Mouse (Mus musculus) stomach, embryonic 15.5 days (tissue): ENCODE results near the gene Mbip. TPM values are rescaled to one million over a fixed set of nuclear protein-coding genes. Genes with fewer than 3 reads are reported as not detected.
A peak's percentile ranks its signal among the peaks of the same experiment; 100 is the strongest.

Source experiments
- ATAC-seq: fragments of 200-750 bp; cut with Nextera tagmentation; 2 replicates; pipeline ENCODE4 v1.8.0; 2017; ENCODE audit warnings: low read depth, moderate number of reproducible peaks, moderate TSS enrichment; ENCODE audit not compliant: insufficient read depth, low FRiP score
- H3K27ac ChIP-seq: fragments of 300-500 bp; sonication (generic); 2 replicates; pipeline ENCODE4 v1.5.1; 2015; ENCODE audit warnings: mild to moderate bottlenecking, inconsistent platforms
- H3K27me3 ChIP-seq: fragments of 300-500 bp; sonication (generic); replicated peaks from 2 replicates; pipeline ENCODE4 v1.6.1; 2015; ENCODE audit warnings: inconsistent platforms
- H3K36me3 ChIP-seq: fragments of 300-500 bp; sonication (generic); 2 replicates; pipeline ENCODE4 v1.6.1; 2015; ENCODE audit warnings: inconsistent platforms
- H3K4me1 ChIP-seq: fragments of 300-500 bp; sonication (generic); 2 replicates; pipeline ENCODE4 v1.6.1; 2015; ENCODE audit warnings: inconsistent platforms
- H3K4me2 ChIP-seq: fragments of 300-500 bp; sonication (generic); 2 replicates; pipeline ENCODE4 v1.6.1; 2015; ENCODE audit warnings: mild to moderate bottlenecking, inconsistent platforms
- H3K4me3 ChIP-seq: fragments of 300-500 bp; sonication (generic); replicated peaks from 2 replicates; pipeline ENCODE4 v1.5.1; 2015; ENCODE audit warnings: inconsistent platforms
- H3K9ac ChIP-seq: fragments of 300-500 bp; sonication (generic); 2 replicates; pipeline ENCODE4 v1.6.1; 2015; ENCODE audit warnings: inconsistent platforms
- H3K9me3 ChIP-seq: fragments of 300-500 bp; sonication (generic); 2 replicates; pipeline ENCODE4 v1.6.1; 2016; ENCODE audit warnings: inconsistent platforms
- WGBS: fragments of 180-500 bp; shearing (Covaris S2); methylation state at CpG from one replicate; pipeline ENCODE4 v1.1.7; 2015; 5-methylcytosine and 5-hydroxymethylcytosine counted together
- polyA plus RNA-seq: library from polyadenylated mRNA; unstranded; fragments of >200 nt; fragmentation: Nextera tagmentation; extraction: Ambion mirVana; gene quantifications from 2 replicates; pipeline ENCODE4 v1.2.1, GENCODE M21; 2015

Mbip gene
- polyA plus RNA-seq, result 30.1 and 36.0 TPM in 2 replicates

DNA sequence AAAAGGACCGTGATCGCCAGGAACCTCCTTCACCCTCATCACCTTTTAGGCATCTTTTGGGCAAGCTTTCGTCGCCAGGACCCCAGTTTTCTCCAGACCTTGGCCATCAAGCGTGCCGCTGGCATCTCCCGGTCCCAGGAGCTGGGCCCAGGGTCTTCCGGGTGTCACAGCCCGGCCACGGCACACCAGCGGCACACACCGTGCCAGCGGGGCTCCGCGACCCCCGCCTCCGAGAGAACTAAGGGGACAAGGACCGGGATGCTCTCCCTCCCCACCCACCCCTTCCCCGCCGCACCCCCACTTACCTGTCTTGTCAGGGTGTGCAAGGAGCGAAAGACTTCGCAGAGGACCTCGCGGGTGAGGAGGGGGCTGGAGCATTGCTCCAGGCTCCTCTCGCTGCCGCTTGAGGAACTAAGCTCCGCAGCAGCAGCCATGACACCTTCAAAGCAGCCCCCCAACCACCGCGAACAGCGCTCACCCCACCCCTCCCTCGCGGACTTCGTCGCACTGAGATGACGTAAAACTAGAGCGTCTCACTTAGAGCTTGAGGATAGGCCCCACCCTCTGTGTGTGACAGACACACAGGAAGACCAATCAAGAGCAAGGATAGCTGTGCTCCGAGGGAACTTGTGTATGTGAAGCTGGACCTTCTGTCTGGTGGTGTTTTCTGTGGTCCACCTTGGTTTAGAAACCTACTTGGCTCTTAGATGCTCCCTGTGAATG is at the start of gene Mbip:
Mbip (minus strand) TSS at position 528 of the 723 bp plus-strand sequence.
- Histone ChIP-seq H3K4me1 (no peaks in the 10 kb centered on the region), H3K27me3 (no peaks in the 10 kb centered on the region), H3K9ac (peak within 1 kb of the TSS; percentile 71), H3K4me3 (peak within 1 kb of the TSS; percentile 86), H3K27ac (peak within 1 kb of the TSS; percentile 16; the same call in 1 of the 2 replicates), H3K36me3 (no peaks in the 10 kb centered on the region), H3K4me2 (peak within 1 kb of the TSS; percentile 52), H3K9me3 (no peaks in the 10 kb centered on the region)
- under 1% methylated on average over 37 of the region's 37 CpGs for WGBS
- peak; percentile 99 for ATAC-seq

DNA sequence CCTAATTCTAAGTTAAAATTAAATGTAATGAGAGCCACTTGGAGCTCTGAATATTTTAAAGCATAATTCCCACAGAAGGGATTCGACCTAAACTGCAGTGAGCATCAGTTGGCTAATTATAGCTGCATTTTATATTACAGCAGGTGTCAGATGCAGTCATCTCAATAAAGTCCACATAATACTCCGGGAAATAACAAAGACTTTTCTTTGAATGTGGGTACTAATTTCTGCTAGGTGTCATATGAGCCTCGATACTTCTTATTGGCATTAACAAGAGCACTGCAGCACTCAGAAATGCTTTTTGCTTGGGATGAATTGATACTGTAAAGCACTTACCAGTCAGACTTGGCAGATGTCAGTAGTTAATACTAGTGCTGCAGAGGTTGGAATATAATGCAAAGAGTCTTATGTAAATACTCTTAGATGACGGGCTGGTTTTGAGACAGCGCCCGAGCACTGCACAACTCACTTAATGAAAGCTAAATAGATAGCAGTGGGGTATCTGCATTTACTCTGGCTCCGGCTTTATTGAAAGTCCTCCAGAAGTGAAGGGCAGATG is 42.0 kb upstream of the Mbip start:
- Histone ChIP-seq H3K36me3 (no peaks in the 10 kb centered on the region), H3K27ac (no peak overlapping the region), H3K9me3 (no peaks in the 10 kb centered on the region), H3K4me1 (no peaks in the 10 kb centered on the region), H3K9ac (no peak overlapping the region), H3K27me3 (no peaks in the 10 kb centered on the region), H3K4me2 (no peak overlapping the region), H3K4me3 (no peak overlapping the region)
- WGBS, result 68% methylated on average over 7 of the region's 7 CpGs
- no peak for ATAC-seq

DNA sequence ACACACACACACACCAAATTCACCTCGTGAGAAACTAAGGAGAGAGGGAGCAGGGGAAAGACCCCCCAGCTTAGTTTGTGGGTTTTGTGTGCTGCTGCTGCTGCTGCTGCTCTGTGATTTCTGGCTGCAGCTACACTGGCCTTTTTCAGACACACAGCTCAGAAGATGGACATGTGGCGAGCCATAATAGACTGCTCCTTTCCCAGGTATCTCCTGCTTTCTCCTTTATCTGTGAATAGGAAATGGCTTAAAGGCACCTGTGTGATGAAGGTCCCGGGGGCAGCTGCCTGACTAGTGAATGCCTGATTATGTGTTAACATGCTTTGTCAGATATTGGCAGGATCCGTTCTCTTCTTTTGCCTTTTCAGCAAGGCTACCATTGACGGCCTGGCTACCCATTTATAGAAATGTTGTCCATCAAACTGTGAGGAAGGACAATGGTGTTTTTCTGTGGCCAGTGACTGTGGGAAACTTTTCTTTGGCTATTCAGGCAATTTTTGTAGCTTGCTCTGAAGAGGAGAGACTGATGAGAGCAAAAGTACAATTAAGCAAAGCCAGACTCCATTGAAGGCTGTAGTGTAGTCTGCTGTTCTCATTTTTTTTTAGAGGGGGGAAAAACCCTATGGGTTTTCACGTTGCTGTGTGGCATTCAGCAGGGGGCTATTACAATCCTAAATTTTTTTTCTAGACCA is 41.4 kb upstream of the Mbip start:
- H3K4me2 ChIP-seq, result no peak overlapping the region
- no peaks in the 10 kb centered on the region for H3K4me1 ChIP-seq
- H3K9me3 ChIP-seq, result no peaks in the 10 kb centered on the region
- WGBS, result 68% methylated on average over 5 of the region's 6 CpGs
- H3K4me3 ChIP-seq, result no peak overlapping the region
- no peak overlapping the region for H3K27ac ChIP-seq
- ATAC-seq, result no peak
- H3K36me3 ChIP-seq, result no peaks in the 10 kb centered on the region
- H3K9ac ChIP-seq, result no peak overlapping the region
- no peaks in the 10 kb centered on the region for H3K27me3 ChIP-seq

DNA sequence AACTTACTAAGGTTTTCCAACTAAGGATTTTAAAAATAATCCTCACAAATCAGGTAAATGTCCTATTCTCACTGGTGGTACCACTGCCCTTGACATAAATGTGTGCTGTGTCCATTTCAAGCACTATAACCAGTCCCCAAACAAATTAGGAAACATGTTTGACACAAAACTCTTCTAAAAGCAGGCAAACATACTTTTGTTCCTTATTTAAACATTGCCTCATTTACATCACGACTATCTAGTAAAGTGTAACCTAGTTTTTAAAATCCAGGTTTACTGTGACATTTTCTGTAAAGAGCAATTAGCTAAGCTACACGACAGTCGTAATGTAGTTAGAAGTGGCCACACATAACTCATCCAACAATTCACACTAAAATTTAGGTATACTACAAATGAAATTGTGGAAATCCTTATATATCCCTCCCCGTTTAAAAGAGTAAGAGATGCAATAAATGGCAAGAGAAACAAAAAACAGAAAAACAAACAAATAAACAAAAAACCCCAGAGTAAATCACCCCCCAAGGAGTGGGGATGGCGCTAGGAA is 851 bp downstream of the Mbip start:
- Histone ChIP-seq H3K9me3 (no peaks in the 10 kb centered on the region), H3K4me3 (peak overlapping the region; percentile 86), H3K36me3 (no peaks in the 10 kb centered on the region), H3K27me3 (no peaks in the 10 kb centered on the region), H3K4me1 (no peaks in the 10 kb centered on the region), H3K4me2 (peak overlapping the region; percentile 52), H3K27ac (no peak overlapping the region), H3K9ac (peak overlapping the region; percentile 71; the same call in 1 of the 2 replicates)
- WGBS, result 4% methylated on average over 5 of the region's 5 CpGs
- ATAC-seq, result no peak

DNA sequence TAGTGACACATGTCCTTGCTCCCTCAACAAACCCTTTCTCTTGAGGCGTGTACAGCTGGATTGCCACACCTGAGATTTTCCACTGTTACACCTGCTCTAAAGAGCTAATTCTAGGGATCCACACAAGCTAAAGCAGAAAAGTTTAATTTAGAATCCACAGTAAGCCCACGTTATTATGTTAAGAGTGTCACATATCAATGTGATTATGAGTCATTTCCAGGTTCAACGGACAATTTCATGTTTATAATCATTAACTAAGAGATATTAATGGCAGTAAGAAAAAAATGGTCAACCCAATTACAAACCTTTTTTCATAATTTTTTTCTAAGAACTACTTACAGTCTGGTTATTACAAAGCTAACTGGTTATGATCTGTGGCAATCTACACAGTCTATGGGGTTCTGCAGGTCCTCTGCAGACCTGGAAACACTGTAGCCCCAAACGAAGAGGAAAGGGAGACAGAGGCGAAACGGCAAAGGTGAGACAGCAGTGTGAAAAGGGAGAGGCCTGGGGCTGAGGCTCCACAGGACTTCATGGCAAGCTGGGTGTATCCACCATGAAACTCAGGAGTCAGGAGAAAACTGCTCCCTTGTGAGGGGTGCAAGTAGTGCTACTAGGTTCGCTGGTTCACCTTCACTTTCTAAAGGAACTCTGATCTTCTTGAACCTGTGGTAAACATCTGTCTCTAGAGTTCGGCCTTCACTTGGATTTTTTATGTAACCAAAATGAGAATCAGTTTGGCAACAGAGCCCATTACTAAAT is 6.2 kb downstream of the Mbip start:
- H3K27ac ChIP-seq, result no peak overlapping the region
- H3K9me3 ChIP-seq, result no peaks in the 10 kb centered on the region
- no peak for ATAC-seq
- H3K27me3 ChIP-seq, result no peaks in the 10 kb centered on the region
- H3K36me3 ChIP-seq, result peaks cover 7% of the 10 kb centered on the region
- H3K9ac ChIP-seq, result no peak overlapping the region
- 82% methylated on average over 8 of the region's 8 CpGs for WGBS
- H3K4me2 ChIP-seq, result no peak overlapping the region
- H3K4me1 ChIP-seq, result no peaks in the 10 kb centered on the region
- no peak overlapping the region for H3K4me3 ChIP-seq

DNA sequence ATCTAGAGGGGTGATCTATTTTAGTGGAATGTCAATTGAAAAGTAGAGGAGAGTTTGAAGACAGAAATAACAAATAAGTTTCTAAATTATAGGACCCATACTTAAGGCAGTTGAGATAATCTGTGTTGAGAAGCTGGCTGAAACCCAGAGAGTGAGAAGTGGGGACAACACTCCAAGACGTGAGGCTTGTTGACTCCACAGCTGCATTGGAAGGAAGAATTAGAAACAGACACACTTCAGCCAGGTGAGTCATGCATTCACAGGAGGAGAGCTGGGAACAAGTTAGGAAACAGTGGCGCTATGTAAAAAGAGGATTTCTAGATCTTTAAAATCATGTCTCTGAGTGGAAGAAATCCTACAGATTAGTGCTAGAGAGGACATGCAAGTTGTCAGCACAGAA is 12.2 kb downstream of the Mbip start:
- Histone ChIP-seq H3K9ac (no peak overlapping the region), H3K9me3 (no peaks in the 10 kb centered on the region), H3K36me3 (peaks cover 21% of the 10 kb centered on the region), H3K4me3 (no peak overlapping the region), H3K4me1 (no peaks in the 10 kb centered on the region), H3K27ac (no peak overlapping the region), H3K27me3 (no peaks in the 10 kb centered on the region), H3K4me2 (no peak overlapping the region)
- 86% methylated on average over 2 of the region's 2 CpGs for WGBS
- ATAC-seq, result no peak

DNA sequence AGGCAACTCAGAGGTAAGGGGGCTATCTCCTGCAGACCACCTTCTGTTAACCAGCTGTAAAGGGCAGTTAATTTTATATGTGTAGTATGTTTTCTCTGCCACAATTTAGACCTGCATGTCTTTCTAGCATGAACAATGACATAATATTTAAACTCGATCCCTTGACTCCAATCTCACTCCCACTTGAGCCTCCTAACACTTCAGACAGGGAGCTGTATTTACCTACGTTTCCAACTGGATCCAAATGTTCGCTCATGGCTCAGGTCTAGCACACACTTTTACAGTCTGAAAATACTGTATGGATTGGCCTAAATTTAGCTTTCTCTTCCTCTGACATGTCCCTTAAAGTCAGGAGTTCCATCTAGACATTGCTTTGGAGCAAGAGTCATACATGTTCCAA is 13.2 kb downstream of the Mbip start:
- Histone ChIP-seq H3K36me3 (peaks cover 28% of the 10 kb centered on the region), H3K27ac (no peak overlapping the region), H3K4me2 (no peak overlapping the region), H3K4me3 (no peak overlapping the region), H3K9ac (no peak overlapping the region), H3K27me3 (no peaks in the 10 kb centered on the region), H3K9me3 (no peaks in the 10 kb centered on the region), H3K4me1 (no peaks in the 10 kb centered on the region)
- no peak for ATAC-seq
- 87% methylated on average over 3 of the region's 3 CpGs for WGBS

DNA sequence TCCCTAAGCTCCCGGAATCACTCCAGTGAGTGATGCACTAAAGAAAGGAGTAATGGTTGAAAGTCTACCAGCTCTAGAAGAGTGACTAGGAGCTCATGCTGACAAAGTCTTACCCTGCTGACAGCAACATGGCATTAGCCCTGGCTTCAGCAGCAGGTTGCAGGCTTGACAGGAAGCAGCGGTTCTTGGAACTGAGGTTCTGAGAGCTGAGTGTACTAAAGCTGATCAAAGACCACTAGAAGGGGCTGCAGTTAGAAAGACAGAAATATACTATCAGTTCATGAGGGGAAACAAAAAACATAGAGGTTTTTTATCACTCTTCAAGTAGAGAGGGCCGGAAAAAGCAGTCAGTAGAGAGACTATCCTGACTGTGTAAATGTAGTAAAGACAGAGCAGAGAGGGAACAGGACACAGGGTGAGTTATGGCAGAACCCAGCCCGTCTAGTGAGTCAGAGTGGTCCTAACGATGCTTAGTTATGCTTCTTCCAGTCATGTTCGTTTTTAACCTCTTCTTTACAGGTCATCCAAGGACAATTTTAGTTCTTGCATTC is 18.2 kb downstream of the Mbip start:
- no peak overlapping the region for H3K27ac ChIP-seq
- H3K36me3 ChIP-seq, result peaks cover 22% of the 10 kb centered on the region
- H3K27me3 ChIP-seq, result no peaks in the 10 kb centered on the region
- no peak overlapping the region for H3K4me3 ChIP-seq
- no peak overlapping the region for H3K4me2 ChIP-seq
- no peaks in the 10 kb centered on the region for H3K9me3 ChIP-seq
- ATAC-seq, result no peak
- 81% methylated on average over 6 of the region's 6 CpGs for WGBS
- H3K9ac ChIP-seq, result no peak overlapping the region
- H3K4me1 ChIP-seq, result no peaks in the 10 kb centered on the region

DNA sequence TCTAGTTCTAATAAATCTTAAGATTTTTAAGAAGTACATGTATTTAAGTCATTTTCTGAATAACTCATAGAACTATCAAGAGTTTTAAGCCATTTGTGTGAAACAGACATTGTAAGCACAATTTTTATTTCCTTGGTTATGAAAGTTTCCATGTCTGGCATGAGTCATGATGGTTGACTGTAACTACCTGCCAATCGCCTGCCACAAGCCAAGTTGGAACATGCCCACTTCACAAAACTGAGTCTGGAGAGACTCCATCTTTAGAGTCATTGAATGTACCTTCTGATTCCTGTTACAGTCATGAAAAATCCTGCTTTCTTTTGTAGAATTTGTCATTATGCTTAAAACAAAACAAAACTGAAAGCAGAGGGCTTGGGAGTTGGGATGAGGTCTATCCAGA is 19.8 kb downstream of the Mbip start:
- Histone ChIP-seq H3K27me3 (no peaks in the 10 kb centered on the region), H3K4me1 (no peaks in the 10 kb centered on the region), H3K4me2 (no peak overlapping the region), H3K27ac (no peak overlapping the region), H3K4me3 (no peak overlapping the region), H3K9me3 (no peaks in the 10 kb centered on the region), H3K9ac (no peak overlapping the region), H3K36me3 (peaks cover 19% of the 10 kb centered on the region)
- ATAC-seq, result no peak
- WGBS, result 82% methylated on average over 1 of the region's 1 CpGs

DNA sequence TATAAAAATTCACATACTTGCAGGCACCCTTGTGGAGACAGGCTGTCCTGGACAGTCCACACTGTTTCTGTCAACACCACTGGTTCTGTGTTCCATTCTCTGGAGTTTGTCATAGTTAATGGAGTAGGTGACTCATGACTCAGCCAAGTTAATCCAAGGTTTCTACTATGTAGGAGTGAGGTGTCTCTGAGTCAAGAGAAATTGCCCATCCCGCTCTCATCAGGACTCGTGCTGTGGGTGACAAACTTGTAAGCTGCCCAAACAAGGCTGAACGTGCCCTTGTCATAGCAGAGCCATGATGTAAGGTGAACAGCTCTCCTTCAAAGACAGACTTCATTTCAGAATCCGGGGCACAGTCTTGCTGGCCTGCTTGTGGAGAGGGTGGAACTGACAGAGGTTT is 26.8 kb downstream of the Mbip start:
- no peaks in the 10 kb centered on the region for H3K27me3 ChIP-seq
- 77% methylated on average over 4 of the region's 4 CpGs for WGBS

DNA sequence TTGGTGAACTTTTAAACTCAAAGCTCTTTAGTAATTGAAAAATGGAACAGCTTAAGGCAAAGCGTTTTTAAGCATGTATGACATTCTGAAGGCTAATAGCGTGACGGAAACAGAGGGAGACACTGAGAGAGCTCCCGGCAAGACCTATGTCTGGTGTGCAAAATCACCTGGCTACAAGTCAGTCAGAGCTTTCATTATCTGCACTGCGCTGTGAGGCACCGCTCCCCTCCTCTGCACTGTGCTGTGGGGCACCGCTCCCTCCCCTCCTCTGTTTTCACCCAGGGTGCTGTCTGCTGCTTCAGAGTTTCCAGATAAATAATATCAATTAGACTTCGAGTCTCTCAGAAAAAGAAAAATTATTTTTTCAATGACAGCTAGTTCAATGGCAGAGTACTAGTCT is 27.6 kb downstream of the Mbip start:
- H3K9me3 ChIP-seq, result no peaks in the 10 kb centered on the region
- no peak overlapping the region for H3K9ac ChIP-seq
- no peaks in the 10 kb centered on the region for H3K36me3 ChIP-seq
- no peaks in the 10 kb centered on the region for H3K4me1 ChIP-seq
- no peak overlapping the region for H3K4me3 ChIP-seq
- no peak for ATAC-seq
- no peaks in the 10 kb centered on the region for H3K27me3 ChIP-seq
- 80% methylated on average over 8 of the region's 8 CpGs for WGBS
- no peak overlapping the region for H3K4me2 ChIP-seq
- H3K27ac ChIP-seq, result no peak overlapping the region

More for the DNA sequence above, 26.8 kb downstream of the Mbip start:
- Histone ChIP-seq H3K4me2 (no peak overlapping the region), H3K27ac (no peak overlapping the region), H3K36me3 (no peaks in the 10 kb centered on the region), H3K4me1 (no peaks in the 10 kb centered on the region), H3K9ac (no peak overlapping the region), H3K4me3 (no peak overlapping the region), H3K9me3 (no peaks in the 10 kb centered on the region)
- ATAC-seq, result no peak
